In the genomic region with DNA sequence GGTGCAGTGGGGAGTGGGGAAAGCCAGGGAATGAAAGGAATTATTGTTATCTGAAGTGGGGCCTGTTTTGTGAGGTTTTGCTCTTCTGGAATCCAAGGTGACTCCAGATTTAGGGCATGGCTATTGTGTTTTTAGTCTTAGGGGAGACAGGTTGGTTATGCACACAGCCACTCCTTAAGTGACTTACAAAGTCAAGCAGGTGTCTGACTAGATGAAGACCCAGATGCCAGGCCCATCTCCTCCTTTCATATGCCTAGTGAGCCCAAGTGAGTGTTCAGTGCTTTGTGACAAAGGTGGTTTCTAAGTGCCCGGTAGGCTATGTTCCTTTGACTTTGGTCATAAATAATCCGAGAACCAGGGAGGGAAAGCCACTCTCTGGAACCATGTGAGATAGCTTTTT, we compare ENCODE assay signal across 25 mouse cellular contexts.
DNase-seq lines count a peak whose midpoint lies in the region; ATAC-seq and TF ChIP-seq lines count a peak whose summit lies in the region.
"Had no signal": no experiment of that assay in that cellular context is flagged by ENCODE, and none has a peak within 500 bp of the region (broad histone marks: within the 10 kb centered on the region; RNA-seq: fewer than 3 reads in every experiment).

No protein-coding gene starts in this region.

- H3K4me2 ChIP-seq in heart, embryonic 12.5 days = no peak overlapping the region
- H3K4me2 ChIP-seq: embryonic facial prominence, embryonic 13.5 days; embryonic facial prominence, embryonic 15.5 days; forebrain, embryonic 12.5 days had no signal

- DNase-seq in heart, adult 11 months = peak; percentile 74
- DNase-seq in ES-E14 (ENCODE audit: low read depth, low spot score) (no peak), ZHBTc4 (ENCODE audit: low read depth, low spot score) (peak; percentile 81)
- DNase-seq in natural killer cell, adult 2 months (ENCODE audit: low spot score in 2 of 2) = no peak
- no peak for DNase-seq in adrenal gland, postnatal 4 days (ENCODE audit: low spot score in 2 of 2)
- DNase-seq: adrenal gland, adult 2 months; adrenal gland, postnatal 14 days; adrenal gland, postnatal 36 days; B cell, adult 2 months; cerebellum, adult 11 months; cerebellum, adult 2 months; cerebellum, adult 9-10 months; cerebellum, postnatal 14 days; cerebellum, postnatal 36 days; embryo, embryonic 11 days had no signal

- no peaks in the 10 kb centered on the region for H3K36me3 ChIP-seq in heart, embryonic 12.5 days
- H3K36me3 ChIP-seq in ES-Bruce4 (ENCODE audit: control insufficient read depth, insufficient read depth, low read length, poor library complexity, severe bottlenecking) (no peaks in the 10 kb centered on the region), ES-E14 (ENCODE audit: control insufficient read depth, insufficient read depth, low read length, poor library complexity, severe bottlenecking) (no peaks in the 10 kb centered on the region)
- H3K36me3 ChIP-seq: embryonic facial prominence, embryonic 13.5 days; embryonic facial prominence, embryonic 15.5 days; forebrain, embryonic 10.5 days; forebrain, embryonic 12.5 days had no signal

- H3K27me3 ChIP-seq in heart, embryonic 12.5 days (replicated peaks) = no peaks in the 10 kb centered on the region
- H3K27me3 ChIP-seq in ES-Bruce4 (ENCODE audit: control insufficient read depth, insufficient read depth, low read length, poor library complexity, severe bottlenecking) = no peaks in the 10 kb centered on the region
- H3K27me3 ChIP-seq: CH12.LX; embryonic facial prominence, embryonic 13.5 days; embryonic facial prominence, embryonic 15.5 days; forebrain, embryonic 12.5 days had no signal

- no peaks in the 10 kb centered on the region for H3K9me3 ChIP-seq in heart, embryonic 12.5 days (replicated peaks)
- H3K9me3 ChIP-seq in ES-Bruce4 (replicated peaks; ENCODE audit: control insufficient read depth, insufficient read depth, low read length, poor library complexity, severe bottlenecking) (no peaks in the 10 kb centered on the region), ES-E14 (ENCODE audit: control insufficient read depth, insufficient read depth, low read depth, low read length) (no peaks in the 10 kb centered on the region)
- H3K9me3 ChIP-seq: embryonic facial prominence, embryonic 13.5 days; embryonic facial prominence, embryonic 15.5 days; forebrain, embryonic 10.5 days; forebrain, embryonic 12.5 days had no signal

- H3K27ac ChIP-seq in heart, embryonic 12.5 days (ENCODE audit: poor library complexity, severe bottlenecking) = no peak overlapping the region
- H3K27ac ChIP-seq in ES-Bruce4 (ENCODE audit: insufficient read depth, low read length) (peak overlapping the region; percentile 36; the same call in 1 of the 2 replicates), ES-E14 (ENCODE audit: insufficient read depth, low read depth, low read length, poor library complexity, severe bottlenecking) (0 out of 2 replicates have a peak overlapping the region, but pooled peaks have one; percentile 22)
- H3K27ac ChIP-seq: embryonic facial prominence, embryonic 13.5 days; embryonic facial prominence, embryonic 15.5 days; forebrain, embryonic 10.5 days; forebrain, embryonic 12.5 days had no signal

- no peak overlapping the region for H3K4me3 ChIP-seq in heart, embryonic 12.5 days
- H3K4me3 ChIP-seq in ES-Bruce4 (ENCODE audit: low read depth, low read length) = no peak overlapping the region
- H3K4me3 ChIP-seq in ES-E14 (ENCODE audit: insufficient read depth in 1 of 2, low read depth in 1 of 2, low read length in 2 of 2, poor library complexity in 1 of 2, severe bottlenecking in 1 of 2) = no peak overlapping the region
- H3K4me3 ChIP-seq: embryonic facial prominence, embryonic 13.5 days; embryonic facial prominence, embryonic 15.5 days; erythroblast, embryonic 14.5 days; forebrain, embryonic 10.5 days; forebrain, embryonic 12.5 days had no signal

- in situ Hi-C loops in ES-E14 (cut with MboI; ENCODE audit: low sequenced_read_pairs in 2 of 2, unreplicated experiment in 2 of 2) = no loop called here

- no peak overlapping the region for H3K9ac ChIP-seq in heart, embryonic 12.5 days
- H3K9ac ChIP-seq in ES-Bruce4 (ENCODE audit: low read depth, poor library complexity, severe bottlenecking) = no peak overlapping the region
- H3K9ac ChIP-seq in ES-E14 (ENCODE audit: insufficient read depth, low read depth, low read length, poor library complexity, severe bottlenecking) = no peak overlapping the region
- H3K9ac ChIP-seq: embryonic facial prominence, embryonic 13.5 days; embryonic facial prominence, embryonic 15.5 days; forebrain, embryonic 12.5 days had no signal

- no peak for ATAC-seq in heart, embryonic 12.5 days (ENCODE audit: insufficient number of reproducible peaks, low FRiP score)
- ATAC-seq: CD4-positive, CD25-positive, alpha-beta regulatory T cell, adult 4 months; forebrain, embryonic 14.5 days had no signal

- no peak for TF ChIP-seq CTCF in ES-Bruce4 (IDR thresholded peaks at IDR 0.05; ENCODE audit: low read depth, low read length)

- TF ChIP-seq POLR2A in ES-Bruce4 (IDR thresholded peaks at IDR 0.05; ENCODE audit: insufficient read depth, low read length) = no peak

- H3K4me1 ChIP-seq in heart, embryonic 12.5 days (replicated peaks) = peaks cover 7% of the 10 kb centered on the region
- H3K4me1 ChIP-seq in ES-Bruce4 (ENCODE audit: control insufficient read depth, insufficient read depth, low read length) (no peaks in the 10 kb centered on the region), ES-E14 (ENCODE audit: control insufficient read depth in 2 of 2, insufficient read depth in 2 of 2, low read length in 2 of 2, poor library complexity in 1 of 2) (peaks cover 0 to 3% of the 10 kb centered on the region in 2 experiments; a peak in 1 of 4 replicates)
- H3K4me1 ChIP-seq: embryonic facial prominence, embryonic 13.5 days; embryonic facial prominence, embryonic 15.5 days; forebrain, embryonic 12.5 days had no signal

- WGBS in heart, embryonic 12.5 days = 62% methylated on average over 2 of the region's 2 CpGs

- TF ChIP-seq EP300 in ES-Bruce4 (IDR thresholded peaks at IDR 0.05; ENCODE audit: insufficient read depth, low read depth, low read length) = no peak

TF ChIP-seq in ES-E14, 5 proteins besides CTCF, POLR2A, EP300 and RAD21:
- no peak for TF ChIP-seq MAFK (IDR thresholded peaks at IDR 0.05; ENCODE audit: insufficient read depth, low read depth, low read length)
- no peak for TF ChIP-seq CHD2 (IDR thresholded peaks at IDR 0.05; ENCODE audit: low read depth, low read length)
- TF ChIP-seq HCFC1 (IDR thresholded peaks at IDR 0.05; ENCODE audit: borderline replicate concordance, insufficient read depth, low read length) = no peak
- no peak for TF ChIP-seq ZNF384 (IDR thresholded peaks at IDR 0.05; ENCODE audit: low read depth, low read length)
- no peak for TF ChIP-seq ZC3H11A (IDR thresholded peaks at IDR 0.05; ENCODE audit: borderline replicate concordance, low read depth, low read length)

Comparison
In these comparisons a context has a peak if more than half of its experiments do, and no peak if none do; other contexts are left out.
1. DNase-seq: peak in heart, adult 11 months (single experiment) and ZHBTc4 (single experiment); none in ES-E14 (single experiment), natural killer cell, adult 2 months (0 of 2) and adrenal gland, postnatal 4 days (0 of 2).